Mouse (Mus musculus) large intestine, adult 2 months (tissue): ENCODE data around the gene Gm4307. TPM values are rescaled to one million over a fixed set of nuclear protein-coding genes. Genes with fewer than 3 reads are reported as not detected.
"Not testable (repeated sequence)": the region's sequence is repeated elsewhere in the genome, so short reads cannot be mapped to it uniquely, and the experiment has no call there.

Experiments used
- DNase-seq: peaks from one replicate; pipeline ENCODE4 v3.0.0-alpha.2; 2012; ENCODE audit warnings: low read depth, low spot score
- WGBS: fragments of 180-500 bp; shearing (Covaris S2); methylation state at CpG from one replicate; pipeline ENCODE4 v1.1.7; 2018; 5-methylcytosine and 5-hydroxymethylcytosine counted together
- polyA plus RNA-seq: library from polyadenylated mRNA; depleted of rRNA; stranded (reverse); fragments of >200 nt; gene quantifications from 2 replicates; pipeline ENCODE4 v1.2.3, GENCODE M21; 2012; rRNA removed

The Gm4307 gene
- polyA plus RNA-seq, result not detected in 2 replicates

GRCm38 (mm10) chr10:100361038-100361437, at the start of gene Gm4307:
Gene Gm4307 (plus strand): TSS chr10:100361338.
- WGBS, result no CpG with 5 or more reads among the region's 3 CpGs
- DNase-seq, result not testable (repeated sequence)

GRCm38 (mm10) chr10:100335376-100335775, 25.8 kb upstream of the Gm4307 start, which contains the start of gene Gm4301:
Gene Gm4301 (plus strand): TSS chr10:100335676.
- no CpG with 5 or more reads among the region's 2 CpGs for WGBS
- not testable (repeated sequence) for DNase-seq

GRCm38 (mm10) chr10:100340536-100340935, 20.6 kb upstream of the Gm4307 start, which contains the start of gene Gm4302:
Gene Gm4302 (plus strand): TSS chr10:100340836.
- WGBS, result no CpG with 5 or more reads among the region's 3 CpGs
- not testable (repeated sequence) for DNase-seq

GRCm38 (mm10) chr10:100345672-100346071, 15.5 kb upstream of the Gm4307 start, which contains the start of gene Gm4303:
Gene Gm4303 (plus strand): TSS chr10:100345972.
- DNase-seq, result not testable (repeated sequence)
- whole genome bisulfite sequencing, result no CpG with 5 or more reads among the region's 3 CpGs

- WGBS, result no CpG with 5 or more reads among the region's 3 CpGs
- not testable (repeated sequence) for DNase-seq
These were observed 10.3 kb upstream of the Gm4307 start, which contains the start of gene Gm4305 for GRCm38 (mm10) chr10:100350793-100351192. Gene Gm4305 (plus strand): TSS chr10:100351093.

GRCm38 (mm10) chr10:100356841-100357240, 4.3 kb upstream of the Gm4307 start:
- 71% methylated on average over 1 of the region's 2 CpGs for WGBS
- DNase-seq, result not testable (repeated sequence)

GRCm38 (mm10) chr10:100382460-100382859, 21.3 kb downstream of the Gm4307 start, which contains the start of gene Gm4312:
Gene Gm4312 (minus strand): TSS chr10:100382560.
- DNase-seq, result not testable (repeated sequence)
- no CpG with 5 or more reads among the region's 2 CpGs for WGBS

GRCm38 (mm10) chr10:100402301-100402700, 41.2 kb downstream of the Gm4307 start:
- DNase-seq, result not testable (repeated sequence)
- WGBS, result 83% methylated on average over 6 of the region's 6 CpGs

Other genes with a start within 250 kb of the Gm4307 start
- not detected in 2 replicates for gene Gm4301, start 25.7 kb upstream of the Gm4307 start, polyA plus RNA-seq
- gene Gm4302, start 20.5 kb upstream of the Gm4307 start, polyA plus RNA-seq, result not detected in 2 replicates
- not detected in 2 replicates for gene Gm4303, start 15.4 kb upstream of the Gm4307 start, polyA plus RNA-seq
- gene Gm4305, start 10.2 kb upstream of the Gm4307 start, polyA plus RNA-seq, result not detected in 2 replicates
- not detected in 2 replicates for gene Gm4312, start 21.2 kb downstream of the Gm4307 start, polyA plus RNA-seq
- gene Tmtc3, start 126.0 kb downstream of the Gm4307 start, polyA plus RNA-seq, result 1.3 and 5.9 TPM in 2 replicates
- gene Cep290, start 126.2 kb downstream of the Gm4307 start, polyA plus RNA-seq, result 0.20 and 0.27 TPM in 2 replicates
- 2.9 and 4.1 TPM in 2 replicates for gene 4930430F08Rik, start 229.1 kb downstream of the Gm4307 start, polyA plus RNA-seq
- not detected in 2 replicates for gene 1700017N19Rik, start 229.1 kb downstream of the Gm4307 start, polyA plus RNA-seq